Mouse (Mus musculus) hematopoietic stem cell, adult 5-6 weeks (primary cell): ENCODE results near the gene Ankrd11. TPM values are rescaled to one million over a fixed set of nuclear protein-coding genes. Genes with fewer than 3 reads are reported as not detected.

ENCODE experiments used
- ATAC-seq, 2 experiments: fragments of 125-278 bp in 1 of 2; replicated peaks in 1 of 2; 2 replicates each; pipeline ENCODE4 v1.8.0; 2016 to 2017; ENCODE audit warnings: inconsistent platforms in 2 of 2, mild to moderate bottlenecking in 2 of 2, moderate number of reproducible peaks in 2 of 2, low read depth in 1 of 2, moderate TSS enrichment in 1 of 2; ENCODE audit not compliant: low FRiP score in 2 of 2, poor library complexity in 2 of 2, severe bottlenecking in 2 of 2, insufficient read depth in 1 of 2, low TSS enrichment in 1 of 2
- total RNA-seq: library from RNA; stranded (forward); fragments of 172-1452, 232-1000 nt; gene quantifications from 2 replicates; pipeline ENCODE4 v1.2.3, GENCODE M21; 2017

Gene Ankrd11
- total RNA-seq, 1 experiment from 2014 or later: 99.2 TPM

DNA sequence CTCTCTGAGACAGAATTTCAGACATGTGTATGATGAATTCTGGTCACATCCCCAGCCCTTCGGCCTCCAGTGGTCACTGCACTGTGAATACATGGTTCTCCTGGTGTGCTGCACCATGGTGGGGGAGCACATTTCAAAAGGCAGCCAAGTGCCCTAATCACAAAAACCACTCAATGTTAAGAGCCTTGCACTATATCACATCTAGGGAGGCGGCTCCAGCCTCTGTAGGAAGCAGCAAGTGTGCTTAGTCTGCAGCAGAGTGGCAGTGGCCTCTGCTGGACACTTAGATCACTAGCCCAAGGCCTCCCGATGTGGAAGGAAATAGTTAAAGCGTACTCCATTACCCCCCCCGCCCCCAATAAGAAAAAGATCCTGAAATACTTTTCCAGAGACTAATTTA is 143.0 kb downstream of the Ankrd11 start:
- ATAC-seq: no peak

GRCm38 (mm10) chr8:122898473-122898872 is 143.6 kb downstream of the Ankrd11 start:
- ATAC-seq: peak; percentile 24 to 52; a peak in 2 of 4 replicates

GRCm38 (mm10) chr8:122898018-122898417 is 144.1 kb downstream of the Ankrd11 start:
- ATAC-seq: no peak

- ATAC-seq: no peak
Measured at GRCm38 (mm10) chr8:122897200-122897599, 144.9 kb downstream of the Ankrd11 start.

DNA sequence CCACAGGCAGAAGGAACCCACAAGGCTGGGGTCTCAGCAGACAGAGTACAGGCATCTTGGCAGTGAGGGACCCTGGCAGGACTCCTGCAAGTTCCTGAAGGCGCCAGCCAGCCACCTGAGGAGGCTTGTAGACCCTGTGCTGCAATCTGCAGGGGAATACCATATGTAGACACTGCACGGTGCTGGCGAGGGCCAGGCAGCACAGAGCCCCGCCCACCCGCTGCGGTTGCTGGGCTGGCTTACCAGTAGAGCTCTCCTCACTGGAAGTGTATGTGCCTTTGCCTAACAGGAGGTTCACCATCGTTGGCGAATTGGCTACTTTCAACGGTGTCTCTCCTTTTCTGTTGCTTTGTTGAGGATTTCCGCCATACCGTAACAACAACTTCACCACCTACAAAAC is 145.8 kb downstream of the Ankrd11 start:
- no peak for ATAC-seq

DNA sequence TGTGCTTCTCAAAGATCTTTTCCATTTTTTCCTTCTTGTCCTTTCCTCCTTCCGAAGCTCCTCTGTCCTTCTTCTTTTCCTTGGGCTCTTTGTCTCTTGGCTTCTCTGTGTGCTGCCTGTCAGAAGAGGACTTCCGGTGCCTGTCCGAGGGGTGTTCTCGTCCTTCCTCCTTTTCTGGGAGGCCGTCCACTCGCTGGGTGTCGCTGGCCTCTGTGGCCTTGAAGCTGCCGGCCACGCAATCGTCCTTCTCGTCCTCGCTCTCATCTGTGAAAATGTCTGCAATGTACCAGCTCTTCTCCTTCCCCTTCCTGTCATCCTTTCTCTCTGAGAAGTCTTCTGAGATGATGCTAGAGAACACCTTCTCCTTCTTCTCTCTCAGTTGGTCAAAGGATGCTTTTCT is 148.6 kb downstream of the Ankrd11 start:
- no peak for ATAC-seq

GRCm38 (mm10) chr8:122891440-122891839 is 150.6 kb downstream of the Ankrd11 start:
- no peak for ATAC-seq

DNA sequence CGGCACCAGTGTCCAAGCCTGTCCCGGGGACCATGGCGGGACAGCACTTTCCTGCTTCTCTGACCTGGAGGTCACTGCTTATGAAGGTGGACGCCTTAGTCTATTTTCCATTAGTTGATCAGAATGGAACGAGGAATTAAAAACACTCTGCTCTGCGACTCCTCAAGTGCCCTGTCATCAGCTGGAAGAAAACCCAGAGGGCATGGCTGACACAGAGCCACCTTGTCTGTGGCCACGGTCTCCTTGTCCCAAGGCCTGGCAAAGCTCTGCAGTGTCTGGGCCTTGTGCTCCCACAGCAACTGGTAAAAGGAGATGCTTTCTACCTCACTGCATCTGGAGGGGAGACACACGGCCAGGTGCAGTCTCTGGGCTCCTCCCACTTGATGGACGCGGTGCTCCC is 158.4 kb downstream of the Ankrd11 start:
- no peak for ATAC-seq

DNA sequence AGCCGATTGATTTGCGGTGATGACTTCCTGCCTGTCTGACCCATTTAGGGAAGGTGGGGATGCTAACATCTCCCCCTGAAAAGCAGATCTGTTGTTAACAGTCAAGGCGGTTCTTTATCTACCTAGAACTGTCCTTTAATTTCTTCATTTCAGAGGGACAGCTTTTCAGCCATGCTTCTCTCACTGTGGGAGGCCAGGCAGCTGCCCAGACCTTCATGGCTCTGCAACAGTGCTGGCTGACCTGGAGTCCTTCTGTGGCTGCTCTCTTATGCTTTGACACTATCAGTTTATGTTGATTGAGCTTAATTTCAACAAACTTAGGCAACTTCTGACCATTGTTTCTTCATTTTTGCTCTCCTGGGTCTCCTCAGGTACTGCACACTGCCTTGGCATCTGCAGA is 161.8 kb downstream of the Ankrd11 start:
- ATAC-seq: no peak

DNA sequence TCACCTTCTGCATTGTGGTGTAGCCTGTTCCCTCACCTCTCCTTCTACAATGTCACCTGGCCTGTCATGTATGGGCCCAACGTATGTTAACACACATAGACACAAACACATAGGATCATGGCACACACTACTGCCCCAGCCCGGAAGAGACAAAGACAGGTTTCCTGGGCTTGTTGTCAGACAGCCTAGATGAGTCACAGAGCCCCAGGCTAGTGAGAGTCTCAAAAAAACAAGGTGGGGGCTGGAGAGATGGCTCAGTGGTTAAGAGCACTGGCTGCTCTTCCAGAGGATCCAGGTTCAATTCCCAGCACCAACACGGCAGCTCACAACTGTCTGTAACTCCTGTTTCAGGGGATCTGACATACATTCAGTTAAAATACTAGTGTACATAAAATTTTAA is 163.8 kb downstream of the Ankrd11 start:
- no peak for ATAC-seq

DNA sequence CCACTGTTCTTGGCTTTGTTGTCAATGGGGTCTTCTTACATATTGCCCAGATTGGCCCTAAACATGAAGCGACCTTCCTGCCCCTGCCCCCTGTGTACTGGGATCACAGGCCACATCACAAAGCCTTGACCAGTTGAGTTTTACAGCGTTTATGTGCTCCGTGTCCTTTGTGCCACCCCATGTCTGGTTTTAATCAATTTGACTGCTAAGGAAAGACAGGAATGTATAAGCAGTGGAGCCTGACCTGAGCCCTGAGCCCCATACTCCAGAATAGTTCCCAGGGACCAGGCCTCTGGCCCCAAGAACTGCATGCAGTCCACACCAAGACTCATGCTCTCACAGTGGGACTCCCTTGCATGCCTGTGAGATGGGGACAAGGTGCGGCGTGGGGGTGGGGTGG is 166.9 kb downstream of the Ankrd11 start:
- ATAC-seq: no peak

- ATAC-seq: peak; percentile 52 to 55
Measured at GRCm38 (mm10) chr8:122873171-122873570, 168.9 kb downstream of the Ankrd11 start.

DNA sequence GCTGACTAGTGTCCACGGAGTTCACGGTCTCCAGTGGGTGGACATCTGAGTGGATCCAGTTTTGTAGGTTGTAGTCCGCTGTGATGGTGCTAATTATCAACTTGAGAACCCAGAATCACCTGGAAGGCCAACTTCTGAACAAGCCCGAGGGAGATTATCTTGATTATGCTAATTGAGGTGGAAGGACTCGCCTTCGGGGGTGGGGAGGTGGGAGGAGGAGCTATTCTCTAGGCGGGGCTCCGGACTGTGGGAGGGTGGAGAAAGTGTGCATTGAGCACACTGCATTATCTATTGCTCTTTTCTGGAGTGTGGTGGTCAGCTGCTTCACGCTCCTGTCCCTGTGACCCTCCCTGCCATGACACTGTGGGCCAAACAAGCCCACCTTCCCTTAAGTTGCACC is 170.4 kb downstream of the Ankrd11 start:
- ATAC-seq: no peak

DNA sequence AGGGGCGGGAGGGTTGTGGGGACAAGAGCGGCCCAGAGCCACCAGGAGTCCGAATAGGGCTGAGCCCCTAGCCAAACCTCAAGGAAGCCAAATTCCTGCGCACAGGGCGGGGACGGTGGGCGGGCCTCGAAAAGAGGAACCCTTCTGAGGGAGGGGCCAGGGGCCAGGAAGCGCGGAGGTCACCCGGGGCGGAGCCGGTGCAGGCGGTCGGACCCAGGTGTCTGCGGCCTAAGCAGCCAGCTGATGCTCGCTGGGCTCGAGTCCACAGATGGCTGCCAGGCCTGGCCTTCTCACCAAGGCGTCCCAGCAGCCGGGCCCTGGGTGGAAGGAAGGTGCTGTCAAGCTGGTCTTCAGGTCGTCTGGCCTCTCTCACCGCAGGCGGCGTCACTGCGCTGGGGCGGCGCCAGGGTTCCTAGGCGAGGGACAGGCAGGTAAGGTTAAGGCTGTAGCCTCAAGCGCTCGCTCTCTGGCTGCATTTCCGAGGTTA is 171.7 kb downstream of the Ankrd11 start:
- ATAC-seq: peak; percentile 87 to 89

DNA sequence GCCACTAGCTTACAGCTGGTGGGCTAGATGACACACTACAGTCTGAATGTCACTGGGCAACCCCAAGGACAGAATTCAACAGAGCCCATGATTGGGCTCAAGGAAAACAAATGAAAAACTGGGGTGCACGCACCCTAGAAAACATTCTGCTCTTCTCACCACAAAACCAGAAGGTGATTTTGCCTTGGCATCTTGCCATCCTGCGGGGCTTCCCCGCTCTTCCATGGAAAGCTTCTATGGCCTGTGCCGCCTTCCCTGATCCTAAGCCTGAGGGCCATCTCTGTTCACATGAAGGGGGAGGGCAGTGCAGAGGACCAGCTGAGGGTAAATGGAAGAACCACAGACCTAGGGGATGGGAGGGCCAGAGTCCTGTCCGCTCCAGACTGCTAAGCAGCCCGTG is 174.1 kb downstream of the Ankrd11 start:
- no peak for ATAC-seq

DNA sequence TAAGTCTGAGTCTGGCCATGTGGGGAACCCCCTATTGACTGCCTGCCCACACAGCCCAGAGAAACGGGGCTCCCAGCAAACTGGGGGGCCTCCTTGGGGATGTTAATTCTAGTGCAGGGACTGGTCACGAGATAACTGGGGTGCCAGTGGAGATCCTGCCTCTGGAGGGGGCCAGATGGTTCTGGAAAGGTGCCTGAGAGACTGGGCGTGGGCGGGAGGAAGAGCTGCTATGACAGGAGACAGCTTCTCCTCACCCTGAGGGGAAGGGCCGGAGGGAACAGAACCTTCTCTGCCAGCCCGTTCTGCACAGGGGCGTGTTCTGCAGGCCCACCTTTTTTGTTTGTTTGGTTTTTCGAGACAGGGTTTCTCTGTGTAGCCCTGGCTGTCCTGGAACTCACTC is 175.8 kb downstream of the Ankrd11 start:
- no peak for ATAC-seq

DNA sequence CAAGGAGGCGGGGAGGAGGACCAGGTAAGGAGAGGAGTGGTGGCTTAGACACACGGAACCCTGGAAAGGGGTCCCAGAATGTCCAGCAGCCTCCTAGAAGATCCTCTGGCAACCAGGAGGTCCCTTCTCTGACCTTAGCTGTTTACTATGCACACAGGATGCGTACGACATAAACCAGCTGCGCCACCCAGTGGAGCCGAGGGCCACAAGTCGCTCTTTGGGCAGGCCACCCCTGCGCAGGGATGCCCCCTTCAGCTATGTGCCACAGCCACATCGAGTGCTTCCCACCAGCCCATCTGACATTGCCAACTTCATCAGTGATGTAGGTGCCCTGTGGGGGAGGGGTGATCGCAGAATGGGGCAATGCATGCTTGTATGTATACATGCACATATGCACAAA is 176.6 kb downstream of the Ankrd11 start:
- 0 out of 4 replicates have a peak, but pooled peaks of 1 of the 2 experiments have one; percentile 26 for ATAC-seq

GRCm38 (mm10) chr8:122864719-122865129 is 177.4 kb downstream of the Ankrd11 start:
- ATAC-seq: no peak

DNA sequence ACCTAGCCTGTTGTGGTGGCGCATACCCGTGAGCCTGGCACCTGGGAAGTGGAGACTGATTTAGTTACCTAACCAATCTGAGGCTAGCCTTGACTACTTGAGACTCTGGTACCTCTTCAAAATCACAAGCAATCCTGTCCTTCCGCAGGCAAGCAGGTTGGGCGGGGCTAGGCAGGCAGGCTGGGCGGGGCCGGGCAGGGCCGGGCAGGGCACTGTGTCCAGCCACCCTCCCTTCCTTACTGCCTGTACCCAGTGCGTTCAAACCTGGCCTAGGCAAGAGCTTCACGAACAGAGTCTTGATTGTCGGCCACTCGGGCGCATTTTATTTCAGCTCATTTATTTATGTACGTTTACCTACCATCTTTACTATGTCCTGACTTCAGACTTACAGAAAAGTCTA is 182.2 kb downstream of the Ankrd11 start:
- ATAC-seq: no peak

DNA sequence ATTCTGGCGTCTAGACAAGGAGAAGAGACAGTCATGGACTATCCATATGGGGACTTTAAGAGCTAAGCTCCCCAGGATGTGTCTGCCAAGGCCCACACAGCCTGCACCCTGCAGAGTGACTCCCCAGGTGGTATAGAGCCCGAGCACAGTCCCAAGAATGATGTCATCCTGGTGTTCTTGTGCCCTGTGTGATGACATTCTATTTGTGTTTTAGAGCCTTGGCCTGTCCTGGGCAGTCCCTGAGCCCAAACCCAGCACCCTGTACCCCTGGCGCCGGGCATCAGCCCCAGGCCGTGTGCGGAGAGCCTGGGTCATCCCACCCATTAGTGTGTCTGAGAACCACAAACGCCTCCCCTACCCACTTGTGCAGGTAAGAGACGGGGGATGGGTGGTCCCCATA is 185.8 kb downstream of the Ankrd11 start:
- no peak for ATAC-seq
